Mouse (Mus musculus): ENCODE measurements at regions not wholly inside any gene's neighbourhood (a gene's known extent, or its start where the extent isn't known, plus 50 kb on each side); places are given as distances from the start of the nearest gene placed in this dataset.

DNA sequence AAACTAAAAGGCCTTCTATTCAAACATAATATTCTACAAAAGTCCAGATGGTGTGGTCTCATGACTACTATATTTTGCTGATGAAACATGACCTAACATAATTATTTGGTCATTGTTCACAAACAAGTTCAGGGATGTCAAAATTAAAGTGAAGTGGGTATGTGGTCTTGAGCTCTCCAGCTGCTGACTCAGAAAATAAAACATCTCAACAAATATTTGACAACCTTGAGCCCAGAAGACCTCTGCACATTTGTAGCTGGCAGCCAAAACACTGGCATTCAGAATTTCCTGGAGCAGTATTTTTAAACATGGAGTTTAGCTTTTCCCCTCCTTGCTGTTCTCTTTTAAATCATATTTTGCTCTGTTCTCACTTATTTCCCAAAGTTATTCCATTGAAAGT, 829.7 kb upstream of the Cited2 start:
- Histone ChIP-seq H3K36me3 (ENCODE audit: control insufficient read depth, insufficient read depth, low read length) (no peaks in the 10 kb centered on the region), H3K27ac (ENCODE audit: low read depth, low read length) (no peak overlapping the region), H3K4me2 (ENCODE audit: low read length) (no peak overlapping the region), H3K9ac (ENCODE audit: low read depth, low read length) (no peak overlapping the region), H3K9me3 (ENCODE audit: control insufficient read depth, low read length) (no peaks in the 10 kb centered on the region), H3K4me1 (ENCODE audit: control insufficient read depth, insufficient read depth, low read depth, low read length) (no peaks in the 10 kb centered on the region), H3K4me3 (ENCODE audit: low read length) (no peak overlapping the region), H3K27me3 (replicated peaks; ENCODE audit: control insufficient read depth, insufficient read depth, low read length) (no peaks in the 10 kb centered on the region)
- ATAC-seq = no peak

GRCm38 (mm10) chr10:16895332-16895731, 827.7 kb upstream of the Cited2 start:
- Histone ChIP-seq H3K36me3 (ENCODE audit: control insufficient read depth, insufficient read depth, low read length) (no peaks in the 10 kb centered on the region), H3K27ac (ENCODE audit: low read depth, low read length) (no peak overlapping the region), H3K9ac (ENCODE audit: low read depth, low read length) (no peak overlapping the region), H3K27me3 (replicated peaks; ENCODE audit: control insufficient read depth, insufficient read depth, low read length) (no peaks in the 10 kb centered on the region), H3K4me1 (ENCODE audit: control insufficient read depth, insufficient read depth, low read depth, low read length) (no peaks in the 10 kb centered on the region), H3K4me2 (ENCODE audit: low read length) (no peak overlapping the region), H3K4me3 (ENCODE audit: low read length) (no peak overlapping the region), H3K9me3 (ENCODE audit: control insufficient read depth, low read length) (no peaks in the 10 kb centered on the region)
- no peak for ATAC-seq

DNA sequence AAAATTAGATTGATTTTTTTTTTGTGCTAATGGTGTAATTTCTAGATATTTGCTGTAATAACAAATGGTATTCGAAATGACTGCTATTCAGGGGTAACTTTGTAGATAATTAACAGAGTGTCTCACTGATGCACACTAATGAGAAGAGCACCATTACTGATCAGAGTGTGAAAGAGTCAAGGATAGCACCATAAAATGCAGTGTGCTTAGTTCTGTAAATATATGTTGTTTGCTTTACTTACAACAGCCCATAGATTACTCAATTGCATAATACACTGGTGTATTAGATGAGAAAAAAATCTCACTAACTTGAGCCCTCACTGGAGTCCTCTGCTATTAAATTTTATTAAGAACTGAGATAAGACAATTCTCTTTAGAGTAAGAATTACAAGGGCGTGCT, 800.1 kb upstream of the Cited2 start:
- WGBS = 79% methylated on average over 2 of the region's 2 CpGs
- no peak overlapping the region for H3K9ac ChIP-seq (ENCODE audit: low read depth, low read length)
- no peak overlapping the region for H3K4me3 ChIP-seq (ENCODE audit: low read length)
- H3K27me3 ChIP-seq (replicated peaks; ENCODE audit: control insufficient read depth, insufficient read depth, low read length) = no peaks in the 10 kb centered on the region
- H3K9me3 ChIP-seq (ENCODE audit: control insufficient read depth, low read length) = no peaks in the 10 kb centered on the region
- H3K36me3 ChIP-seq (ENCODE audit: control insufficient read depth, insufficient read depth, low read length) = no peaks in the 10 kb centered on the region
- no peak for ATAC-seq
- H3K4me1 ChIP-seq (ENCODE audit: control insufficient read depth, insufficient read depth, low read depth, low read length) = no peaks in the 10 kb centered on the region
- H3K27ac ChIP-seq (ENCODE audit: low read depth, low read length) = no peak overlapping the region
- H3K4me2 ChIP-seq (ENCODE audit: low read length) = no peak overlapping the region

DNA sequence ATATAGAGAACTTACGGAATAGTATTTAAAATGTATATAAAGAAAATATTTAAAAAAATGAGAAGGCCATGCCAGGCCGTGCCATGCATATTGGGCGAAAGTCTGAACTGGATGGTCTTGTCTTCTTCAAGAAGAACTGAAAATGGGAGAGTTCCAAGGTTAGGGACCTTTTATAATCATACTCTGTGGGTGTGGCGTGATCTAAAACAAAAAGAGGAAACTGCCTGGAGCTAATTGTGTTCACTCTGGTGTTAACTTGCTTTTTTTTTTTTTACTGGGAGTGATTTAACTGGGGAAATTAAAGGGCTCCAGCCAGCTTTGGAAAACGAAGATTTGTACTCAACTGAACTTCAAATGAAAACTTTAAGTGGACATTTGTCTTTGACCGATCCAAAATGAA, 799.2 kb upstream of the Cited2 start:
- H3K27me3 ChIP-seq (replicated peaks; ENCODE audit: control insufficient read depth, insufficient read depth, low read length) = no peaks in the 10 kb centered on the region
- no peaks in the 10 kb centered on the region for H3K4me1 ChIP-seq (ENCODE audit: control insufficient read depth, insufficient read depth, low read depth, low read length)
- ATAC-seq = no peak
- no peak overlapping the region for H3K27ac ChIP-seq (ENCODE audit: low read depth, low read length)
- 83% methylated on average over 6 of the region's 6 CpGs for WGBS
- no peaks in the 10 kb centered on the region for H3K36me3 ChIP-seq (ENCODE audit: control insufficient read depth, insufficient read depth, low read length)
- H3K4me3 ChIP-seq (ENCODE audit: low read length) = no peak overlapping the region
- H3K9me3 ChIP-seq (ENCODE audit: control insufficient read depth, low read length) = no peaks in the 10 kb centered on the region
- no peak overlapping the region for H3K9ac ChIP-seq (ENCODE audit: low read depth, low read length)
- no peak overlapping the region for H3K4me2 ChIP-seq (ENCODE audit: low read length)

- H3K4me3 ChIP-seq (ENCODE audit: low read length) = no peak overlapping the region
- H3K9me3 ChIP-seq (ENCODE audit: control insufficient read depth, low read length) = no peaks in the 10 kb centered on the region
- no peaks in the 10 kb centered on the region for H3K27me3 ChIP-seq (replicated peaks; ENCODE audit: control insufficient read depth, insufficient read depth, low read length)
- no peak overlapping the region for H3K9ac ChIP-seq (ENCODE audit: low read depth, low read length)
- 86% methylated on average over 4 of the region's 4 CpGs for WGBS
- no peaks in the 10 kb centered on the region for H3K4me1 ChIP-seq (ENCODE audit: control insufficient read depth, insufficient read depth, low read depth, low read length)
- ATAC-seq = no peak
- H3K27ac ChIP-seq (ENCODE audit: low read depth, low read length) = no peak overlapping the region
- no peaks in the 10 kb centered on the region for H3K36me3 ChIP-seq (ENCODE audit: control insufficient read depth, insufficient read depth, low read length)
- H3K4me2 ChIP-seq (ENCODE audit: low read length) = no peak overlapping the region
Measured at GRCm38 (mm10) chr10:16937705-16938104, 785.3 kb upstream of the Cited2 start.

- Histone ChIP-seq H3K27me3 (replicated peaks; ENCODE audit: control insufficient read depth, insufficient read depth, low read length) (no peaks in the 10 kb centered on the region), H3K4me3 (ENCODE audit: low read length) (no peak overlapping the region), H3K36me3 (ENCODE audit: control insufficient read depth, insufficient read depth, low read length) (no peaks in the 10 kb centered on the region), H3K27ac (ENCODE audit: low read depth, low read length) (no peak overlapping the region), H3K9me3 (ENCODE audit: control insufficient read depth, low read length) (no peaks in the 10 kb centered on the region), H3K9ac (ENCODE audit: low read depth, low read length) (no peak overlapping the region), H3K4me1 (ENCODE audit: control insufficient read depth, insufficient read depth, low read depth, low read length) (no peaks in the 10 kb centered on the region), H3K4me2 (ENCODE audit: low read length) (no peak overlapping the region)
- 53% methylated on average over 1 of the region's 1 CpGs for WGBS
- ATAC-seq = no peak
Measured at GRCm38 (mm10) chr10:16951636-16952035, 771.4 kb upstream of the Cited2 start.

- Histone ChIP-seq H3K27me3 (replicated peaks; ENCODE audit: control insufficient read depth, insufficient read depth, low read length) (no peaks in the 10 kb centered on the region), H3K27ac (ENCODE audit: low read depth, low read length) (no peak overlapping the region), H3K4me3 (ENCODE audit: low read length) (no peak overlapping the region), H3K9ac (ENCODE audit: low read depth, low read length) (no peak overlapping the region), H3K4me2 (ENCODE audit: low read length) (no peak overlapping the region), H3K36me3 (ENCODE audit: control insufficient read depth, insufficient read depth, low read length) (no peaks in the 10 kb centered on the region), H3K9me3 (ENCODE audit: control insufficient read depth, low read length) (no peaks in the 10 kb centered on the region), H3K4me1 (ENCODE audit: control insufficient read depth, insufficient read depth, low read depth, low read length) (no peaks in the 10 kb centered on the region)
- ATAC-seq = no peak
- 90% methylated on average over 3 of the region's 3 CpGs for WGBS
Measured at GRCm38 (mm10) chr10:16960971-16961370, 762.0 kb upstream of the Cited2 start.

GRCm38 (mm10) chr10:16962463-16962862, 760.6 kb upstream of the Cited2 start:
- ATAC-seq = no peak
- H3K9ac ChIP-seq (ENCODE audit: low read depth, low read length) = no peak overlapping the region
- WGBS = 81% methylated on average over 2 of the region's 2 CpGs

DNA sequence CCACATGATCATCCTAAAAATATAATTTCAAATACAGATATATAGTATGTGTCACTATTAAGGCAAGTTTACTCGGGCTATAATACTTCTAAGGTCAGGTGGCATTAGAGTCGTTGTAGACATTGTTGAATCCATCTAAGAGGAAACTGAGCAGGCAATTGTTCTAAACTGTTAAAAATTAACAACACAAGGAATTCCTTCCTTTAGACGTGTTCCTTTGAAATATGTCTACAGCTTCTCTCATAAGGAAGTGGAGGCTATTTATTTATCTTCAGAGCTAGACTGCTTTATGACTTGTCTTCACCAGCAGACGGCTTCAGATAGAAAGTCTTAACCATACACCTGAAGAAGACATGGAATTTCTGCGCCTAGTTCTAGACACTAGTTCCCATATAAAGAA, 744.2 kb upstream of the Cited2 start:
- H3K27me3 ChIP-seq (replicated peaks; ENCODE audit: control insufficient read depth, insufficient read depth, low read length) = no peaks in the 10 kb centered on the region
- WGBS = 89% methylated on average over 5 of the region's 5 CpGs
- no peak for ATAC-seq
- H3K36me3 ChIP-seq (ENCODE audit: control insufficient read depth, insufficient read depth, low read length) = no peaks in the 10 kb centered on the region
- no peak overlapping the region for H3K9ac ChIP-seq (ENCODE audit: low read depth, low read length)
- H3K4me1 ChIP-seq (ENCODE audit: control insufficient read depth, insufficient read depth, low read depth, low read length) = no peaks in the 10 kb centered on the region
- no peak overlapping the region for H3K27ac ChIP-seq (ENCODE audit: low read depth, low read length)
- no peak overlapping the region for H3K4me3 ChIP-seq (ENCODE audit: low read length)
- no peaks in the 10 kb centered on the region for H3K9me3 ChIP-seq (ENCODE audit: control insufficient read depth, low read length)
- no peak overlapping the region for H3K4me2 ChIP-seq (ENCODE audit: low read length)

More at GRCm38 (mm10) chr10:16962463-16962862, 760.6 kb upstream of the Cited2 start:
- no peaks in the 10 kb centered on the region for H3K9me3 ChIP-seq (ENCODE audit: control insufficient read depth, low read length)
- H3K27me3 ChIP-seq (replicated peaks; ENCODE audit: control insufficient read depth, insufficient read depth, low read length) = no peaks in the 10 kb centered on the region
- no peaks in the 10 kb centered on the region for H3K36me3 ChIP-seq (ENCODE audit: control insufficient read depth, insufficient read depth, low read length)
- H3K27ac ChIP-seq (ENCODE audit: low read depth, low read length) = no peak overlapping the region
- H3K4me1 ChIP-seq (ENCODE audit: control insufficient read depth, insufficient read depth, low read depth, low read length) = no peaks in the 10 kb centered on the region
- H3K4me3 ChIP-seq (ENCODE audit: low read length) = no peak overlapping the region
- H3K4me2 ChIP-seq (ENCODE audit: low read length) = no peak overlapping the region

DNA sequence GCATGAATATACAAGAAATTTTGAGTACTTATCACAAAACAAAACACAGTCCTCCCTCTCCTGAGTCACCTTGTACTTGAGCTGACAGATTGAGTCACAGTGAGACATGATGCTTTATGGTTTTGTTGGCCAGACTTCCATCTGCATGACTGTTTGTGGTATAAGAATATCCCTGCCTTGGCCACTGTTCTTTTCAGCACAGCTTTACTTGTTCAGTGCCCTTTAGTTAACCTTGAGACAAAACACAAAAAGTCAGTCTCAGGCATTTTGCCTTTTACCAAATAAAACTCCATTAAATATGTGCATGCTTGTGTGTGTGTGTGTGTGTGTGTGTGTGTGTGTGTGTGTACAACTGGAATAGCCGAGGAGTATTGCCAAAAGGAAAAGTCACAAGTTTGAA, 732.8 kb upstream of the Cited2 start:
- H3K9ac ChIP-seq (ENCODE audit: low read depth, low read length) = no peak overlapping the region
- H3K9me3 ChIP-seq (ENCODE audit: control insufficient read depth, low read length) = no peaks in the 10 kb centered on the region
- H3K27me3 ChIP-seq (replicated peaks; ENCODE audit: control insufficient read depth, insufficient read depth, low read length) = no peaks in the 10 kb centered on the region
- WGBS = 41% methylated on average over 1 of the region's 1 CpGs
- no peak overlapping the region for H3K4me3 ChIP-seq (ENCODE audit: low read length)
- no peaks in the 10 kb centered on the region for H3K4me1 ChIP-seq (ENCODE audit: control insufficient read depth, insufficient read depth, low read depth, low read length)
- peak; percentile 71; the same call in 1 of the 2 replicates for ATAC-seq
- no peaks in the 10 kb centered on the region for H3K36me3 ChIP-seq (ENCODE audit: control insufficient read depth, insufficient read depth, low read length)
- no peak overlapping the region for H3K27ac ChIP-seq (ENCODE audit: low read depth, low read length)
- H3K4me2 ChIP-seq (ENCODE audit: low read length) = no peak overlapping the region

Measured in hindbrain, embryonic 16.5 days (tissue).